Mouse (Mus musculus) left cerebral cortex, postnatal 4 days (tissue): ENCODE results near the gene Mpc2. TPM values are rescaled to one million over a fixed set of nuclear protein-coding genes. Genes with fewer than 3 reads are reported as not detected.

Experiments
- DNase-seq: peaks from one replicate; pipeline ENCODE4 v3.0.0-alpha.2; 2022
- intact Hi-C: fragments of 180-260 bp; cut with DNase I; formaldehyde crosslinking; loops from one replicate; pipeline ENCODE4 v1.15.1; 2025
- total RNA-seq, 2 experiments: library from RNA; stranded (reverse); gene quantifications; 2 replicates each; pipeline ENCODE4 v1.2.3; 2021

Mpc2 gene
- 100 to 1,000 TPM; 107 to 109 TPM for total RNA-seq

DNA sequence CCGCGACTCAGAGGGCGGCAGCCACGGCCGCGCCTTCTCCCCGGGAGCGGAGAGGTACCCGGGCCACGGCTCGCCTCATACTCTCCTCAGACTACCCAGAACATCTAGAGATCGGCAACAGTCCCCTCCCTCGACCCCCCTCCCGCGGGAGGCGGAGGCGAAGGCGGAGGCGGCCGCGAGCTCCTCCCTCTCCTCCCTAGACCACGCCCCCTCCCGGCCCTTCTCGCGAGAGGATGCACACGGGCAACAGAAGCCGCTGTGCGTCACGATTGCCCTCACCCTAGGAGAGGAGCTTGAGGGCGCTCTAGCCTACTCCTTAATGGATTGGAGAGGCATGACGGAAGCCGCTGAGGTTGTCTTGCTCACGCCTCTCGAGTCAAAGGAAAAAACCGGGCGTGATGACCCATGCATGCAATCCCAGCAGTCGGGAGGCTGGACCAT lies at the start of gene Mpc2, which contains the start of gene Dcaf6:
Gene Mpc2, plus strand, starts transcription at position 278 of the 441 bp plus-strand sequence.
Gene Dcaf6, minus strand, starts transcription at position 116 of the 441 bp plus-strand sequence.
- DNase-seq, result peak; percentile 100
- intact Hi-C loops, result loop anchor here (2.0 to 10.0 kb wide), 2 partner anchors 174 to 226 kb away; partner anchors contain the start of genes Mpzl1 and Tiprl

DNA sequence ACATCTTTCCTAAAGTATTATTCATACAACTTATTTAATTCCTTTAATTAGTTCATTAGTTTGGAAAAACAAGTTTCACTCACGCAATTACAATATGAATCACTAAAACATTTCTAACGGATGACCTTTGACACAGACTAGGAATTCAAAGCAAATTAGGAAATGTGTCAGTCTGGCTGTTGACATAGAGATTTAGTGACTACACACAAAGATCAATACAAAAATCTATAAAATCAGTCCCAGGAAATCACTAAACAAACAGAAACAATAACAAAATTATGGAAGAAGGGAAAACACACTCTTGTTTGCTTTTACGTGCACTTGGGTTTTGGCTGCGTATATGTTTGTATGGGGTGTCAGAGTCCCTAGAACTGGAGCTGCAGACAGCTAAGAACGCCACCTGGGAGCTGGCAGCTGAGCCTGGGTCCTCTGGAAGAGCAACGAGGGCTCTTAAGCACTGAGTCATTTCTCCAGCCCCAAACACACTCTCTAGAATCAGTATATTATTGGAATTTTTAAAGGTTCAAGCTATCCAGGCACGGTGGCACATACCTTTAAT lies 39.0 kb upstream of the Mpc2 start:
- intact Hi-C loops, result no loop called here
- DNase-seq, result no peak

DNA sequence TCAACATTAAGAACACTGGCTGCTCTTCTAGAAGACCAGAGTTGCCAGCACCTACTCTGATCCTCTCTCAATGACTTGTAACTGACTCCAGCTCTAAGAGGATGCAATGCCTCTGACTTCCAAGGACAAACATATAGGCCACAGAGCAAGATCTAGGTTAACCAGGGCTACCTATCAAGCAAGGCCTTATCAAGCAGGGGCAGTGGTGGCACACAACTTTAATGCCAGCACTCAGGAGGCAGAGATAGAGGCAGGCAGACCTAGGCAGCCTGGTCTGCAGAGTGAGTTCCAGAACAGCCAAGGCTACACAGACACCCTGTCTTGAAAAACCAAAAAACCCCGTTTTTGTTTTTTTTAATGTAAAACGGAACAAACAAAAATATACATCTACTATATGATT lies 34.2 kb upstream of the Mpc2 start:
- no peak for DNase-seq
- intact Hi-C loops, result no loop called here

DNA sequence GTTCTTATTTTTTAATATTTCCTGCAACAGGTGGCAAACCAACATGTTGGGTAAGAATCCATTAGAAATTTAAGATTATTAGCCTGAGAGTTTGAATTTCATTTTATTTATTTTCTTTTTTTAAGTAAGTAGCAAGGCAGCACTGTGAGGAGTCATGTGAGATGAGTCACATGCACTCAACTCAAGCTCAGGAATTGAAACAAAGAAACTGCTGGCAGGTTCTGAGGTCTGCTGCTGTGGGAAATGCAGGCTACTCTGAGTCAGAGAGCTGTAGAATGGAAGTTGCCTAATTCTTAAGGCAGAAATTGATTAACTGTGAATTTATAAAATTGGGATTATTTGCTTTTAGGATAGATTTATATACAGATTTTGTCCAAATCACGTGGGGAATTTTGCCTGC lies 27.6 kb upstream of the Mpc2 start:
- DNase-seq, result no peak
- intact Hi-C loops, result no loop called here

DNA sequence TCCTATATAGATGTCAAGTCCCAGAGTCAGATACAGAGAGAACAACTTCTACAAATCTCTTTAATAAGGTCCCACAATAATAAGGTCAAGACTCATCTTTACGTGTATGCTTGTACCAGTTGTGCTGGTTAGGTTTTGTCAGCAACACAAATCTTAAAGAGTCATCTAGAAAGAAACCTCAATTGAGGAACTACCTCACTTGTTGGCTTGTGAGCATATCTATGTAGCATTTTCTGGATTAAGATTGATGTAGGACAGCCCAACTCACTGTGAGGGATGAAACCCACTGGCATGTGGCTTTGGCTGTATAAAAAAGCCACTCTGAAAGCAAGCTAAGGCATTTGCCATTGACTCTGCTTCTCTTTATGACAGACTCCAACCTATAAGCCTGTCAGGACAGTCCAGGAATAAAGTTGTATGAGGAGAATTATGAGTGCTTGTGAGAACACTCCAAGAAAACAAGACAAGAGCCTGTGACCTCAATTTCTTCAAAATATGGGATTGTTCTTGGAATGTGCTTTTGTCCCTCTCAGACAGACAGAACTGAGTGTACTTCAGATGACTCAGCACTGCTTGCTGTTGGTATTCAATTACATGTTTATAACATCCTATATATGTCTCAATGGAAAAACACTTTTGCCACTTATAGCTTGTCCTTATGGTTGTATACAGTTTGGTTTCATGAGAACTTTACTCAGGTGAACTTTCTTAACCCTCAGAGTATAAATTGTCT lies 22.0 kb upstream of the Mpc2 start:
- no peak for DNase-seq
- intact Hi-C loops, result no loop called here

DNA sequence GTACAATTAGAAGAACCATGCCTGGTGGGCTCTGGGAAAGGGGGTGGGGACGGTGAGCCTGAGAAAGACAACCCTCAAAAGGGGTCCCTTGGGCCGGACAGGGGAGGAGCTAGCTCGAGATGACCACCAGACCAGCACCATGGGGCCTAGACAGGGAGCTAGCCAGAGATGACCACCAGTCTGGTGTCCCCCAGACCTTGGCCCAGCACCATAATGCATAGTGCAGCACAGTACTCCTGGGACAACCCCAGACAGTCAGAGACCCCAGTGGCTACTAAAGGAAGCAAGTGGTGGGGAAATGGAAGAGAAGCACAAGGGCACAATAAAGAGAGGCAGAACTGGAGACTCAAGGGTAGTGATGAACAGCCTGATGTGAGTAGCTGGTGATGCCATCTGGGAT lies 19.6 kb upstream of the Mpc2 start:
- no peak for DNase-seq
- intact Hi-C loops, result no loop called here

DNA sequence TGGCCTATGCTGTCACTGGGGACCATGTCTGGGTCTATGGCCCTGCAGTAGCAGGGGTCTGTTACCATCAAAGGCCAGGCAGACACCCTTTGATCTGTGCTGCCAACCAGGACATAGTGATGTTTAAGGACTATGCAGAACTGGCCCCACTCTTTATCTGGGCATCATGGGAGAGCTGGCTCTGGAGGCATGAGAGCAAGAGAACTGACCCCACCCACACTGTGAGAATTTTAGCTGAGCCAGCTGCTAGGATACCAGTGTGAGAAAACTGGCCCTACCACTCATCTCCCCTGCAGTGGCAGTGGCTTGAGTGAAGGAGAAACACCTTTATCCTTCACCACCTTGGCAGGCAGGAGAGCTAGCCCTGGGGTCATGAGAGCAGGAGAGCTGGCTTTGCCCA lies 19.2 kb upstream of the Mpc2 start:
- DNase-seq, result no peak
- intact Hi-C loops, result no loop called here

DNA sequence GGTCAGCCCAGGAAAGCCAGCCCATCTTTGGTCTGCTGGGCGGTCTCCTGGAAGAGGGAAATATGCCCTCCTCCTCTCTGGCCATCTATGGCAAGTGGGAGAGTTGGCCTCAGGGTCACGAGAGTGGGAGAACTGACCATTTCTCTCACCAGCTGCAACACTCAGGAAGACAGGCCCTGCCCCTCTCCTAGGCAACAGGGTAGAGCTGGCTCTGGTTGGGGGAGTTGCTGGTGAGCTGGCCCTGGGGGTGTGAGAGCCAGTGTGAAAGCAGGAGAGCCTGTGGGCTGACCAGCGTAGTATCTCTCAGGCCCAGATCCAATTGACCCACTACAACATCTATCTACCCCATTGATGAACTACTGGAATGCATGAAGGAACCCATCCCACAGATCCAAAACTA lies 18.7 kb upstream of the Mpc2 start:
- intact Hi-C loops, result no loop called here
- no peak for DNase-seq

DNA sequence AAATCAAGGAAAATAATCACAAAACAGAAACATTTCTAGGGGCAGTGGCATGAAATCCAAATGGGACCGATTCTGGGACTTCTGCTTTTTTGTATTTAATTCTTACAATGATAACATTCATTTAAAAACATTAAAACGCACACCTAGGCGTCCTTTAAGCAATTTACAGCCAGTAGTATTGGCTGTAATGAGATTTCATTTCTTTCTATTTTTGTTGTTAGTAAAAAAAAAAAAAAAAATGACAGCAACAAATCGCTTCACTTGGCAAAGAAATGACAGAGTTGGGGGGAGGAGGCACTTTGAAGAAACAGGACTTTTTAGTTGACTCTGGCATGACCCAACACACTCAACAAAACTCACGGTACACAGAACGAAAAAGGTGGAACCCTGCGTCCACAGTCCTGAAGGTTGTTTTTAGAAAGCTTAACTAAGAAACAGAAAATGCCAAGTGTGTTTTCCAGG lies 1.4 kb upstream of the Mpc2 start:
- DNase-seq, result no peak
- intact Hi-C loops, result no loop called here

DNA sequence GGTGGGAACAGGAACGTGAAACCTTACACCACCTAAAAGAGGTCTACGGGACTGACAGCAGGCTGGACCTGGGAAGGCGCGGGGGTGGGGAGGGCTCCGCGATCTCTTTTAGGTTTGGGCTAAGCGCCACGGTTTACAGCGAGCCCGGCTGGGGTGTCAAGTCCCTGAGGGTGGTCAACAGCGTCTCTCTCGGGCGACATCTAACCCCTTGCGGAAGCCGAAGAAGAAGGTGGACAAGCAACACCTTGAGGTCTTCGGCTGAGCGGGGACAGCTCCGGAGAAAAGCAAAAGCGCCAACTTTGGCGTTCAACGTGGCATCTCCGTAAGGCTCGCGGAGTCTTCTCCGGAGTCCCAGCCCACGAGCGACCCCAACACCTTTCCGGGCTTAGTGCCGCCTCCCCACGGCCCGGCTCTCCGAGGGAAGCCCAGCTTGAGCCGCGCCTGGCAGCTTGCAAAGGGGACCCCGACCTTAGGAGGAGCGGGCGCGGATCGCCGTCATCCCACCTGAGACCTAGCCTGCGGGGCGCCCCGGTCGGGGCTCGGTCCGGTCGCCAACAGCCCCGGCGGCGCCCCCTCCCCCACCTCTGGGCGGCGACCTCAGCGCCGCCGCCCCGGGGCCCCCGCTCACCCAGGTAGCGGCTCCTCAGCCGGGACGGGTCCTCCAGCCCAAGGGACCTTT lies 795 bp upstream of the Mpc2 start:
- DNase-seq, result peak; percentile 47
- intact Hi-C loops, result loop anchor here (2.0 to 10.0 kb wide), 2 partner anchors 175 to 225 kb away; partner anchors contain the start of genes Mpzl1 and Tiprl

DNA sequence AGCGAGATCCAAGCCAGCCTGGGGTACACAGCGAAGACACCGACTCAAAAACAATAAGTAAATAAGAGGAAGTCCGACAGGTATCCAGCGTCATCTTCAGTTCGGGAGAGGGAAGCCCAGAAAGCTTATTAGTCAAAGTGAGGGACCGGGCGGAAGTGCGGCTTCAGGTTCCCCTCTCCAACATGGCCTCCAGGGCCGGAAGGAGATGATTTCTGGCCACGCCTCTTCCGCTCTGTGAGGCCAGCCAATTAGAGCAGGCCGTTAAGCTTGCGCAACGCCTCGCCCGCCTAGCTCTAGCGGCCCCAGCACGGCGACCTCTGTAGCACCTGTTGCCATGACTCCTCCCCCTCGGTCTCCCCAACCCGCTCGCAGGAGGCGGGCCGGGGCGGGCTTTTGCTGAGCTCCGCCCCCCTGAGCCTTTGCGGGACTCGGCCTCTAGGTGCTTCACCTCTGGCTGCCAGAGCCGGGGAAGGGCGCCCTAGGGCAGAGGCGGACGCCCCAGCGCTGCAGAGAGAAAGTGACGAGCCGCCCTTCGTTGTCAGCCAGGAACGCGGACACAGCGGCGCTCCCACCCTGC lies 452 bp downstream of the Mpc2 start:
- intact Hi-C loops, result loop anchor here (2.0 to 10.0 kb wide), 2 partner anchors 174 to 226 kb away; partner anchors contain the start of genes Mpzl1 and Tiprl
- DNase-seq, result peak; percentile 99

DNA sequence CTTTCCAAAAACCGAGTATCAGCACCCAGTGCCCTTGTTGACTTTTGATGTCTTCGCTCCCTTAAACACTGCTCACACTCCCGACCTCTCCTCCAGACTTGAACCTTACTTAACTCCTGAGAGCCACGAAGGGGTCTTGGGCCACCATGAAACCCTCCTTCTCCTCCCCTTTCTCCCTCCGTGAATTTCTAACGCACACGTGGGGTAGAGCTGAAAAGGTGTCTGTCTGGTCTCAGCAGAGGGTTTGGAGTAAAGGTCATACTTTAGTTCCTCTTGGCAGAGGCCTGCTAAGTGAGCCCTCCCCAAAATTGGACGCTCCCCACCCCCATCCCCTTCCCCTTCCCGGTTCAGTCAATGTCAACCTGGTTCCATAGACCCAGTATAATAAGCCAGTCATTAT lies 1.2 kb downstream of the Mpc2 start:
- DNase-seq, result peak; percentile 13

DNA sequence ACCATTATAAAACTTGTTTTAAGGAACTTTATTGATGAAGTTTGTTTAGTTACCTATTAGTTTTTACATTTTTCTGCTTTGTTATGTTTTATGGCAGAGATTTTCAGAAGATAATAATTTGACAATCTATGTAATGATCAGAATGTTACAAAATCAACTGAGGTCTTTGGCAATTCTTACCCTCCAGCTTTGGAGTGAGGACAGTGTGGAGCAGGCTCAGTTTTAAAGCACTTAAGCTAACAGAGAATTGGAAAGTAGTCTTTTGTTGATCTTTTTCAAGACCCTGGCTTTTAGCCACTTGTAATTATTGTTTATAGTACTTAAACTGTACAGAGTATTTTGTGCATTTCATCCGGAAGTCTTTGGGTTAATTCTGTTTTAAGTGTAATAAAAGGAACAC lies 2.4 kb downstream of the Mpc2 start:
- intact Hi-C loops, result loop anchor here (10.0 kb wide), 1 partner anchor 228 kb away; the partner anchor contains the start of gene Tiprl
- no peak for DNase-seq

More for the DNA sequence above, 1.2 kb downstream of the Mpc2 start:
- intact Hi-C loops, result loop anchor here (2.0 to 10.0 kb wide), 2 partner anchors 173 to 227 kb away; partner anchors contain the start of genes Mpzl1 and Tiprl

DNA sequence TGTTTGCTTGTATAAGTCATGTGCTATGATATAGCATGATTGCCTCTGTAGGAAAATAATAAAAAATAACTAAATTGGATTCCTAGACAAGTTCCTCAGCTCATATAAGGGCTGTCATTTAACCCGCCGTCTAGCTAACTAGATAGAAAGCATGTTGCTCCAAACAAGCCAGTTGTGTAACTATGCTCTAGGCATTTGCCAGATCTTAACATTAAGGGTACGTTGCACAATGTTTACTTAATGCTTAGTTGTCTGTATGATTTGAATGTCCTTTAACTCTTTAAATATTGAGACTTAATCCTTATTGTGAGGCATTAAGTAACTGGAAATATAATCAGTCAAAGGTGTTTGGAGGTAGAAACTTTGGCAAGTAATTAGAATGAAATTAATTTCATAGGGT lies 4.1 kb downstream of the Mpc2 start:
- intact Hi-C loops, result loop anchor here (10.0 kb wide), 1 partner anchor 230 kb away; the partner anchor contains the start of gene Tiprl
- DNase-seq, result no peak

DNA sequence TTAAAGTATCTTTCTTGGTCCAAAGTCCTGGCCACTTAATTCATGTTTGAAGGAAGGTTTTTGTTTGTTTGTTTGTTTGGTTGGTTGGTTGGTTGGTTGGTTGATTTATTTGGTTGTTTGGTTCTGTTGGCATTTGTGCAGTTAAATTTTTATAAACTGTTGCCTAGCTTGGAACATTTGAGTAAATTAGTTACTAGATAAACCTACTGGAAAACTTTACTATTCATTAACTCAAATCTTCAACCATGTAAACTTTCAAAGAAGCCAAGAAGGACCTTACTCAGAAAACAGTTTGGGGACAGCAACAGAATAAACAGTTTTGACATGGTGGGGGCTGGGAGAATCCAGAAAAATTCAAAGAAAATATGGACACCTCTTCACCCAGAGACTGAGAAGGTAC lies 8.5 kb downstream of the Mpc2 start:
- DNase-seq, result no peak
- intact Hi-C loops, result loop anchor here (10.0 kb wide), 1 partner anchor 234 kb away; the partner anchor contains the start of gene Tiprl

DNA sequence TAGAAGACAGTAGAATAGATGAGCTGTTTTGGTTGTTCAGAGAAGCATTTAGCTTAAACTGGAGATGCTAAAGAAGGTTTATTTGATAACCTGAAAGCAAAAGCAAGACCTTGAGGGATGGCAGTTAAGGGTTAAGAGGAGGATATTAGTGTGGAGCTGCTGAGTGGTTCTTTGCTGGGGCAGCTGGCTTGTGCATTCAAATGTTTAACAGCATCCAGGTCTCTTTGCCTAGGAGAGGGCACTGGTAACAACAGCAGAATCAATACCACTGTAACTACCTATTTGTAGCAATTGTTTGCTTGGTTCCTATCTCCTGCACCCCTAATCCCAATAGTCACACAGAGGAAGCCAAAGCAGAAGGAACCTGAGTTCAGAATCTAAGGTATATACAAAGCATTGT lies 9.3 kb downstream of the Mpc2 start:
- intact Hi-C loops, result loop anchor here (10.0 kb wide), 1 partner anchor 235 kb away; the partner anchor contains the start of gene Tiprl
- no peak for DNase-seq

DNA sequence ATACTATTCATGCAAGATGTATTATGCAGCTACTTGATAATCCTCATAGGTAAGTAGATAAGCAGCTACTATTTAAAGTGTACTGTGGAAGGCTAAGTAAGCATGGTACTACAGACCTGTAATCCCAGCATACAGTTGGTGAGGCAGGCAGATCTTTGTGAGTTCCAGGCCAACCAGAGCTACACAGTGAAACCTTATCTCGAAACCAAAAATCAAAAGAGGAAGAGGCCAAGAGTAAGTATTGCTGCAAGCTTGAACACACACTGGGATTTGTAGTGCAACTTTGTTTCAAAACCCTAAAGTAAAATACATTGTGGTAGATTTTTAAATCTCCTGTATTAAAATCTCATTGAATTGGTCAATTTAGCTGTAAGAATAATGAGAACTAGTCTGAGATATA lies 11.1 kb downstream of the Mpc2 start:
- intact Hi-C loops, result no loop called here
- no peak for DNase-seq

DNA sequence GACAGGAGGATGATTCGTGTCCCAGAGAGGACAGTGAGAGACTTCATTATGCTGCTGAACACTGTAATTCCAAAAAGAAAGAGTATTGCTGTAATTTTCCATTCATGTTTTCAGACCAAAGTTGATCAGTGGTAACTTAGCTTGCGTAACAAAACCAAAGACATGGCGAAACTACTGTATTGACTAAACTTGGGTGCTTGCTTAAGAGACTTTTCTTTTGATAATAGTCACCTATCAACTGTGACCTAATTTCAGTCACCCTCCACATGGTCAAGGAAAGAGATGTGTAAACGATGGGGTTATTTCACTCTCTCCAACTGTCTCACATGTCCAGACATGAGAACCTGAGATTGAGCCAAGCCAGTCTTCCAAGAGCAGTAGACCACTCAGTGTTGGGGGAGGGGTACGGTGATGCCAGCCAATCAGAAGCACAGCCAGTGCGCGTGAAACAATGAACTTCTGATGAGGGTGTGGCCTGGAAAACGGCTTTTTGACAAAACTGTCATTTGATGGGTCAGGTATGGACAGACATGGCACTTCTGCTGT lies 24.3 kb downstream of the Mpc2 start, which contains the start of gene Adcy10:
Gene Adcy10, plus strand, starts transcription at position 496 of the 546 bp plus-strand sequence.
- intact Hi-C loops, result no loop called here

DNA sequence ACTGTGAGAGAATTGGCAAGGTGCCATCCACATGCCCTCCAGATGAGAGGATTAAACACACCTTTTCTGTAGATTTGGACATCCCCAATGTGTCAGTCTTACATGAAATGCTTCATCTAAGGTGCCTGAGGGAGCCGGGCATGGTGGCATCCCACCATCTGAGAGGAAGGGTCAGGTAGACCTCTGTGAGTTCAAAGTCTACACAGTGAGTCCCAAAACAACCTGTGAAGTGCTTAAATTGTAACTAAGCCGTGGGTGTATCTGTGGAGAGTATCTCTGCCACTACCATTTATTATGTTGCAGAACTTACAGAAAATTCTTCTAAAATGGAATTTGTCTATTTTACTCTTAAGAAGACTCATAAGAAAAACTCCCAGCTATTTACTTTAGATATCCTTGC lies 25.7 kb downstream of the Mpc2 start:
- DNase-seq, result no peak
- intact Hi-C loops, result no loop called here

More for the DNA sequence above, 24.3 kb downstream of the Mpc2 start, which contains the start of gene Adcy10:
- DNase-seq, result no peak

DNA sequence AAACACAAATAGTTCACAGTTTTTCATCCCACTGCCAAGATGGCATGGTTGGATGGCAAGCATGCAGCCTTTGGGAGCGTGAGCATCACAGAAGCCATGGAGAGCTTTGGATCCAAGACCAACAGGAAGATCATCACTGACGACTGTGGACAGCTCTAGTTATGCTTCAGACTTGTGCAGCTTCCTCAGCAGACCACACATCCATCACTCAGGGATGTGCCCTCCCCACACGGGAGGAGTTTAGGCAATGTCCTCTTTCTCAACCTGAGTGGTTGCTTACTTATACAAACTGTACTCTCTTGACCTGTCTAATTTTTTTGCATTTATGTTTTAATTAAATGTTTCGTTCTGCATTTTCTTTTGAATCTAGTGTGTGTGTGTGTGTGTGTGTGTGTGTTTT lies 28.8 kb downstream of the Mpc2 start:
- no peak for DNase-seq
- intact Hi-C loops, result no loop called here
